Mouse (Mus musculus) CH12.LX (cell line): Measurements from ENCODE around the gene Bmpr2. TPM values are rescaled to one million over a fixed set of nuclear protein-coding genes. Genes with fewer than 3 reads are reported as not detected.

Source experiments
- DNase-seq: peaks from one replicate; pipeline ENCODE4 v3.0.0-alpha.2; 2013; ENCODE audit errors: extremely low read depth
- H3K27ac ChIP-seq: 2 replicates; pipeline ENCODE4 v1.5.1; 2012; ENCODE audit warnings: low read depth, mild to moderate bottlenecking, control low read depth, moderate library complexity; ENCODE audit not compliant: insufficient read depth
- H3K27me3 ChIP-seq: replicated peaks from 2 replicates; pipeline ENCODE3; 2012; ENCODE audit warnings: inconsistent platforms
- H3K36me3 ChIP-seq, 2 experiments: replicated peaks in 1 of 2; 2 replicates each; pipeline versions ENCODE3 to v1.6.1; 2012; ENCODE audit warnings: inconsistent platforms in 1 of 2, low read length in 1 of 2, mild to moderate bottlenecking in 1 of 2, mixed read lengths in 1 of 2, moderate library complexity in 1 of 2; ENCODE audit not compliant: control insufficient read depth in 1 of 2, insufficient read depth in 1 of 2
- H3K4me1 ChIP-seq, 2 experiments: 2 replicates each; pipeline ENCODE4 v1.6.1; 2012; ENCODE audit warnings: inconsistent platforms in 1 of 2, moderate library complexity in 1 of 2; ENCODE audit not compliant: insufficient read depth in 2 of 2, control insufficient read depth in 1 of 2
- H3K4me2 ChIP-seq: 2 replicates; pipeline ENCODE4 v1.6.1; 2012; ENCODE audit warnings: low read depth, mild to moderate bottlenecking, control low read depth; ENCODE audit not compliant: poor library complexity, insufficient read depth, severe bottlenecking
- H3K4me3 ChIP-seq, 3 experiments: fragments of 150-350 bp in 1 of 3; sonication (generic) in 1 of 3; replicated peaks in 1 of 3; 2 replicates each; pipeline versions ENCODE3 to v1.5.1; 2011 to 2012; ENCODE audit warnings: low read depth in 2 of 3, low read length in 2 of 3, mild to moderate bottlenecking in 2 of 3, moderate library complexity in 2 of 3, control low read depth in 1 of 3, improper control_type of control experiment in 1 of 3, inconsistent platforms in 1 of 3, mixed read lengths in 1 of 3; ENCODE audit not compliant: poor library complexity in 1 of 3
- H3K79me2 ChIP-seq: replicated peaks from 2 replicates; pipeline ENCODE4 v1.6.1; 2012; ENCODE audit warnings: mild to moderate bottlenecking, moderate library complexity; ENCODE audit not compliant: control insufficient read depth, poor library complexity, insufficient read depth, severe bottlenecking; ENCODE audit errors: extremely low read depth
- H3K9ac ChIP-seq: 2 replicates; pipeline ENCODE4 v1.6.1; 2012; ENCODE audit warnings: low read depth, mild to moderate bottlenecking, control low read depth, moderate library complexity; ENCODE audit not compliant: insufficient read depth
- H3K9me3 ChIP-seq: replicated peaks from 2 replicates; pipeline ENCODE3; 2012; ENCODE audit warnings: low read length, inconsistent platforms, mixed read lengths
- BHLHE40 ChIP-seq: IDR thresholded peaks from 2 replicates; pipeline ENCODE4 v1.6.1; 2011; ENCODE audit warnings: mild to moderate bottlenecking, low read depth, low read length, improper control_type of control experiment
- CHD1 ChIP-seq: IDR thresholded peaks from 2 replicates; pipeline ENCODE4 v1.6.1; 2012; ENCODE audit warnings: low read depth, low read length, improper control_type of control experiment, inconsistent platforms
- EP300 ChIP-seq: IDR thresholded peaks from 2 replicates; pipeline ENCODE4 v1.6.1; 2011; ENCODE audit warnings: low read length, improper control_type of control experiment
- HCFC1 ChIP-seq: IDR thresholded peaks from 2 replicates; pipeline ENCODE4 v1.6.1; 2012; ENCODE audit warnings: low read depth, mild to moderate bottlenecking, inconsistent platforms, low read length, improper control_type of control experiment
- JUND ChIP-seq: conservative IDR thresholded peaks from 2 replicates; pipeline ENCODE4 v1.6.1; 2011; ENCODE audit warnings: low read depth, low read length, improper control_type of control experiment
- KAT2A ChIP-seq: IDR thresholded peaks from 2 replicates; pipeline ENCODE4 v1.6.1; 2012; ENCODE audit warnings: low read length, improper control_type of control experiment, inconsistent platforms; ENCODE audit not compliant: insufficient replicate concordance
- MAFK ChIP-seq: IDR thresholded peaks from 2 replicates; pipeline ENCODE4 v1.6.1; 2011; ENCODE audit warnings: low read length, improper control_type of control experiment; ENCODE audit not compliant: insufficient replicate concordance
- MAX ChIP-seq: IDR thresholded peaks from 2 replicates; pipeline ENCODE4 v1.6.1; 2011; ENCODE audit warnings: low read length, improper control_type of control experiment
- MAZ ChIP-seq: IDR thresholded peaks from 2 replicates; pipeline ENCODE4 v1.6.1; 2012; ENCODE audit warnings: low read depth, mild to moderate bottlenecking, inconsistent platforms, low read length, improper control_type of control experiment, moderate library complexity
- MYC ChIP-seq: IDR thresholded peaks from 2 replicates; pipeline ENCODE4 v1.6.1; 2011; ENCODE audit warnings: low read depth, mild to moderate bottlenecking, improper control_type of control experiment, low read length
- NELFE ChIP-seq: IDR thresholded peaks from 2 replicates; pipeline ENCODE4 v1.6.1; 2011; ENCODE audit warnings: low read depth, low read length, improper control_type of control experiment
- PAX5 ChIP-seq: IDR thresholded peaks from 2 replicates; pipeline ENCODE4 v1.6.1; 2012; ENCODE audit warnings: low read length, inconsistent platforms, mixed read lengths
- POLR2A ChIP-seq: IDR thresholded peaks from 2 replicates; pipeline ENCODE4 v1.6.1; 2011; ENCODE audit warnings: low read depth, mild to moderate bottlenecking, improper control_type of control experiment, low read length
- TCF12 ChIP-seq: IDR thresholded peaks from 2 replicates; pipeline ENCODE4 v1.6.1; 2014; ENCODE audit warnings: low read depth, mild to moderate bottlenecking, inconsistent platforms, low read length, improper control_type of control experiment
- ZC3H11A ChIP-seq: IDR thresholded peaks from 2 replicates; pipeline ENCODE4 v1.6.1; 2012; ENCODE audit warnings: low read depth, mild to moderate bottlenecking, inconsistent platforms, low read length, improper control_type of control experiment
- ZKSCAN1 ChIP-seq: IDR thresholded peaks from 2 replicates; pipeline ENCODE4 v1.6.1; 2012; ENCODE audit warnings: low read depth, inconsistent platforms, low read length, improper control_type of control experiment, borderline replicate concordance
- dilution Hi-C: fragments of 300-500 bp; cut with MboI; formaldehyde crosslinking; loops from 2 replicates; pipeline ENCODE4 v1.14.3; 2020; ENCODE audit warnings: low sequenced_read_pairs; ENCODE audit not compliant: extremely low pct_unique_long_range_greater_than_20kb, extremely low pct_ligation_motif_present
- in situ Hi-C: fragments of 300-500 bp; cut with MboI; formaldehyde crosslinking; loops from 3 replicates; pipeline ENCODE4 v1.14.3; 2019; ENCODE audit warnings: low sequenced_read_pairs, low pct_ligation_motif_present, low pct_unique_long_range_greater_than_20kb, mixed read lengths
- polyA plus RNA-seq: library from polyadenylated mRNA; unstranded; fragments of >175 nt; gene quantifications from 2 replicates; pipeline ENCODE4 v1.2.1, GENCODE M21; 2012; ENCODE audit warnings: low read depth; ENCODE audit not compliant: insufficient read length
- total RNA-seq, 2 experiments: library from RNA; depleted of rRNA; stranded (reverse); fragments of 300-350 nt in 1 of 2; fragments of >200 nt in 1 of 2; gene quantifications; 2 replicates each; pipeline ENCODE4 v1.2.3; 2012 to 2014

The Bmpr2 gene
- total and polyA plus RNA-seq, 3 experiments, result 3.6 to 5.0 (median 4.7) TPM

DNA sequence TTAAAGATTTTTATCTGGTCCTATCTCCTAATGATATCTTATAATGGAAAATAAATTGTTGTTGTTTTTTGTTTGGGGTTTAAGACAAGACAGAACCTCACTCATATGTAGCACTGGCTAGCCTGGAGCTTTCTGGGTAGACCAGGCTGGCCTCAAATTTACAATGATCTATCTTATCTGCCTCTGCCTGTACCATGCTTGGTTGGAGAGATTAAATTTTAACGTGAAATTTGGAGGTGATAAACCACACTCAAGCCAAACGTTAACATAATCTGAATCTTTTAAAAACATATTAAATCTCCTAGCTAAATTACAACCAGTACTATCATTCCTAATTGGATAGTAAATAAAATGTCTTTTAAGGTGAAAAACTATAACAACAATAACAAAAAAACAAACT lies 66.2 kb downstream of the Bmpr2 start:
- dilution Hi-C loops, result no loop called here
- no peak for TF ChIP-seq MAZ
- TF ChIP-seq ZC3H11A, result no peak
- TF ChIP-seq CHD1, result no peak
- no peak for TF ChIP-seq POLR2A
- TF ChIP-seq HCFC1, result no peak
- TF ChIP-seq MYC, result no peak
- no peak for TF ChIP-seq PAX5
- no peak for TF ChIP-seq EP300
- no peak for TF ChIP-seq MAX
- no peak for TF ChIP-seq KAT2A
- no peak for TF ChIP-seq TCF12
- no peak for TF ChIP-seq BHLHE40
- TF ChIP-seq ZKSCAN1, result no peak
- TF ChIP-seq MAFK, result no peak
- TF ChIP-seq, all 38 proteins: peak for 0
- peaks cover 0 to 7% of the 10 kb centered on the region in 2 experiments for H3K36me3 ChIP-seq
- no peak overlapping the region for H3K4me3 ChIP-seq
- no peaks in the 10 kb centered on the region for H3K4me1 ChIP-seq
- no peak for DNase-seq
- H3K27me3 ChIP-seq, result no peaks in the 10 kb centered on the region
- in situ Hi-C loops, result no loop called here
- no peak overlapping the region for H3K9ac ChIP-seq
- H3K4me2 ChIP-seq, result no peak overlapping the region
- H3K9me3 ChIP-seq, result no peaks in the 10 kb centered on the region
- no peaks in the 10 kb centered on the region for H3K79me2 ChIP-seq
- no peak overlapping the region for H3K27ac ChIP-seq

DNA sequence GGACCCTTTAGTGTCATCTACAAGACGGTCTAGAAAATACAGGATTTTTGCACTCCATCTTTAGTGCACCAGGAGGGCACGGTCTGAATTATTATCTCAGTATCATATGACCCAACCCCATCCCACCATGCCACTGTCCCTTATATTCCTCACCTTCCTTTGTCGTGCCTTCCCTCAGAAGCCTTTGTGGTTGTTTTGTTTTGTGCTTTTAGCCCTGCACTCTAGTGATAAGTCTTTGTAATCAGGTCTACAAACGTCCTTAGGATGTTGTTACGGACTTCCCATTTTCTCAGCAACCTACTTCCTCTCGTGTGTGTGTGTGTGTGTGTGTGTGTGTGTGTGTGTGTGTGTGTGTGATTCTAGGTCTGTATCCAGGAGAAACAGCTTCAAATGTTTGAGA lies 67.0 kb downstream of the Bmpr2 start:
- no peaks in the 10 kb centered on the region for H3K9me3 ChIP-seq
- dilution Hi-C loops (no loop called here), in situ Hi-C loops (no loop called here)
- peaks cover 0 to 7% of the 10 kb centered on the region in 2 experiments for H3K36me3 ChIP-seq
- H3K4me1 ChIP-seq, result no peaks in the 10 kb centered on the region
- no peaks in the 10 kb centered on the region for H3K27me3 ChIP-seq
- DNase-seq, result no peak
- TF ChIP-seq MAZ, result no peak
- no peak overlapping the region for H3K4me3 ChIP-seq
- H3K27ac ChIP-seq, result no peak overlapping the region
- H3K9ac ChIP-seq, result no peak overlapping the region
- no peaks in the 10 kb centered on the region for H3K79me2 ChIP-seq
- no peak overlapping the region for H3K4me2 ChIP-seq

DNA sequence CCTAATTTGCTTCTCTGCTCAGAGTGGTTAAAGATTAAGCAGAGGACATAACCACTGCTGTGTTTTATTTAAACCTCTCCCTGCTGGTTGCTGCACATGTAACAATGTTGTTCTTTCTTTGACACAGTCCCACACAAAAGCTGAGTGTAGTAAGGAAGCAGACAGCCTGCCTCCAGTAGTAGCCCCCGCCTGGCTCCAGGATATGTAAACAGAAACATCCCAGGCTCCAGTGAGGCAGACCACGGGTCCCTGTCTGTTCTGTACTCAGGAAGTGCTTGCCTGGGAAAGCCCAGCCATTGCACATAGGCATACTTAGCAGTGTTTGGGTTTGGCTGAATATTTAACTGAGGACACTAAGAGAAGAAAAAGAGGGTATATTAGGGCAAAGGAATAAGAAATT lies 70.5 kb downstream of the Bmpr2 start:
- Histone ChIP-seq H3K79me2 (no peaks in the 10 kb centered on the region), H3K27me3 (no peaks in the 10 kb centered on the region), H3K4me1 (no peaks in the 10 kb centered on the region), H3K27ac (no peak overlapping the region), H3K36me3 (no peaks in the 10 kb centered on the region), H3K9ac (no peak overlapping the region), H3K4me3 (no peak overlapping the region), H3K4me2 (no peak overlapping the region), H3K9me3 (no peaks in the 10 kb centered on the region)
- dilution Hi-C loops, result no loop called here
- in situ Hi-C loops, result no loop called here
- TF ChIP-seq JUND (no peak), NELFE (no peak)
- no peak for DNase-seq
